8 mouse cellular contexts compared by ENCODE assay signal in genomic region chr3:129708157-129708556, GRCm38 (mm10). TPM values are rescaled to one million over a fixed set of nuclear protein-coding genes. Genes with fewer than 3 reads are reported as not detected.
DNase-seq lines count a peak whose midpoint lies in the region; ATAC-seq and TF ChIP-seq lines count a peak whose summit lies in the region.

No protein-coding gene starts in this region.

- peak; percentile 49; the same call in 1 of the 2 replicates for ATAC-seq in kidney, embryonic 14.5 days (ENCODE audit: low FRiP score, low TSS enrichment)
- peak; percentile 48 for ATAC-seq in lung, postnatal 0 days

- H3K4me3 ChIP-seq in kidney, embryonic 14.5 days (ENCODE audit: low read length) = no peak overlapping the region
- no peak overlapping the region for H3K4me3 ChIP-seq in lung, postnatal 0 days (ENCODE audit: low read depth, low read length)

- H3K27ac ChIP-seq in kidney, embryonic 14.5 days (ENCODE audit: low read depth, low read length) = no peak overlapping the region
- H3K27ac ChIP-seq in lung, postnatal 0 days (ENCODE audit: low read length) = no peak overlapping the region

- DNase-seq in cerebellum, adult 18-20 months = peak; percentile 31 to 34
- DNase-seq in cerebellum, adult 9-10 months = no peak
- peak; percentile 55 for DNase-seq in right cerebral cortex, adult 18-20 months
- no peak for DNase-seq in right cerebral cortex, postnatal 36 days (ENCODE audit: low spot score in 2 of 2)
- peak; percentile 80 for DNase-seq in embryo, embryonic 10.5 days (ENCODE audit: low spot score)
- peak; percentile 80 for DNase-seq in lung, postnatal 0 days (ENCODE audit: low spot score)
- peak; percentile 59 for DNase-seq in splenic B cell, adult 2 months (ENCODE audit: low read depth, low spot score)

- H3K9me3 ChIP-seq in kidney, embryonic 14.5 days (ENCODE audit: control insufficient read depth, low read length) = no peaks in the 10 kb centered on the region
- H3K9me3 ChIP-seq in lung, postnatal 0 days (ENCODE audit: low read length) = no peaks in the 10 kb centered on the region

- 20% methylated on average over 5 of the region's 5 CpGs for WGBS in kidney, embryonic 14.5 days
- WGBS in lung, postnatal 0 days = 15% methylated on average over 5 of the region's 5 CpGs

- H3K36me3 ChIP-seq in kidney, embryonic 14.5 days (ENCODE audit: control insufficient read depth, insufficient read depth, low read length) = no peaks in the 10 kb centered on the region
- no peaks in the 10 kb centered on the region for H3K36me3 ChIP-seq in lung, postnatal 0 days (ENCODE audit: insufficient read depth, low read length)
- no peaks in the 10 kb centered on the region for H3K36me3 ChIP-seq in splenic B cell, adult 2 months (ENCODE audit: control insufficient read depth, insufficient read depth, low read length, poor library complexity, severe bottlenecking)

- TF ChIP-seq EP300 in lung, postnatal 0 days (IDR thresholded peaks at IDR 0.05) = no peak

- peak; percentile 79 for TF ChIP-seq CTCF in lung, postnatal 0 days (IDR thresholded peaks at IDR 0.05)

- H3K4me2 ChIP-seq in kidney, embryonic 14.5 days (replicated peaks; ENCODE audit: low read depth, low read length) = no peak overlapping the region
- no peak overlapping the region for H3K4me2 ChIP-seq in lung, postnatal 0 days (replicated peaks; ENCODE audit: low read depth, low read length)

- H3K9ac ChIP-seq in kidney, embryonic 14.5 days (ENCODE audit: low read depth, low read length) = no peak overlapping the region
- H3K9ac ChIP-seq in lung, postnatal 0 days (replicated peaks; ENCODE audit: low read depth) = no peak overlapping the region

- no peaks in the 10 kb centered on the region for H3K4me1 ChIP-seq in kidney, embryonic 14.5 days (ENCODE audit: control insufficient read depth, insufficient read depth, low read length)
- no peaks in the 10 kb centered on the region for H3K4me1 ChIP-seq in lung, postnatal 0 days (ENCODE audit: insufficient read depth, low read depth, low read length)

- no peaks in the 10 kb centered on the region for H3K27me3 ChIP-seq in kidney, embryonic 14.5 days (ENCODE audit: control insufficient read depth, insufficient read depth, low read length)
- no peaks in the 10 kb centered on the region for H3K27me3 ChIP-seq in lung, postnatal 0 days (replicated peaks; ENCODE audit: insufficient read depth, low read length)
- H3K27me3 ChIP-seq in splenic B cell, adult 2 months (ENCODE audit: control insufficient read depth, insufficient read depth, low read length, poor library complexity, severe bottlenecking) = no peaks in the 10 kb centered on the region

RNA-seq across cellular contexts. Expression of gene Egf, which starts 47.0 kb away (rescaled TPM):
- polyA plus RNA-seq in kidney, embryonic 14.5 days (2014; fragmentation: Nextera tagmentation; extraction: Ambion mirVana) = 1.6 and 1.8 TPM in 2 replicates
- polyA plus RNA-seq in lung, postnatal 0 days (2015; fragmentation: Nextera tagmentation; extraction: Ambion mirVana) = 0.54 and 0.67 TPM in 2 replicates

Comparison
In these comparisons a context has a peak if more than half of its experiments do, and no peak if none do; other contexts are left out.
1. DNase-seq: peak in cerebellum, adult 18-20 months (2 of 2), right cerebral cortex, adult 18-20 months (single experiment), embryo, embryonic 10.5 days (single experiment), lung, postnatal 0 days (single experiment) and splenic B cell, adult 2 months (single experiment); none in cerebellum, adult 9-10 months (single experiment) and right cerebral cortex, postnatal 36 days (0 of 2).